Mouse (Mus musculus): Measurements from ENCODE around the gene Tmem167b. TPM values are rescaled to one million over a fixed set of nuclear protein-coding genes. Genes with fewer than 3 reads are reported as not detected.
A peak's percentile ranks its signal among the peaks of the same experiment; 100 is the strongest.

Gene Tmem167b
- total and polyA plus RNA-seq, 2 experiments from 2014 or later: 35.6 to 41.7 TPM

DNA sequence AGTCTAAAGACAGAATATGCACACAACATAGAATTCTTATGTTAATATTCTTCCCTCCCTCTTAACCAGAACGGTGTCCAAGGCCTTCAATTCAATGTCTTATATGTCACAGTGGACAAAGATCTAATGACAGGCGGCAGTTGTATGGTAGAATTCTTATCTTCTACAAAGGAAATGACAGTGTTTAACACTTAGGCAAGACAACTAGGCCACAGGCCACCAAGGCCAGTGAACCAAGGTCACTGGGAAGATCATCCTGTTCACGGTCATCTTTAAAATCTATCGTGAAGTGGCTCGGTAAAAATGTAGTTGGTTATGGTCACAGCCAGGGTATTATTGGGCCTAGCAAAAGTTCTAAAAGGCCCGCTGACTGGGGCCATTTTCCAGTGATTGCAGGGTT is 28.3 kb downstream of the Tmem167b start, which contains the start of gene 1700013F07Rik:
Gene 1700013F07Rik, plus strand, starts transcription at position 200 of the 400 bp plus-strand sequence.
- no peak for TF ChIP-seq CTCF (IDR thresholded peaks at IDR 0.05)
- WGBS: 89% methylated on average over 6 of the region's 6 CpGs
- Histone ChIP-seq H3K4me3 (ENCODE audit: low read depth, low read length) (no peak within 1 kb of the TSS), H3K36me3 (ENCODE audit: insufficient read depth, low read length) (no peaks in the 10 kb centered on the region), H3K4me2 (ENCODE audit: low read depth, low read length, poor library complexity, severe bottlenecking) (no peak within 1 kb of the TSS), H3K27ac (ENCODE audit: low read depth, low read length) (no peak within 1 kb of the TSS), H3K9me3 (ENCODE audit: low read length) (no peaks in the 10 kb centered on the region), H3K4me1 (ENCODE audit: insufficient read depth, low read length) (peaks cover 3% of the 10 kb centered on the region; the same call in 1 of the 2 replicates), H3K9ac (replicated peaks; ENCODE audit: low read length, poor library complexity, severe bottlenecking) (no peak within 1 kb of the TSS), H3K27me3 (ENCODE audit: insufficient read depth, low read length) (no peaks in the 10 kb centered on the region)
- DNase-seq (ENCODE audit: low spot score) (no peak), ATAC-seq (ENCODE audit: low FRiP score) (no peak)

DNA sequence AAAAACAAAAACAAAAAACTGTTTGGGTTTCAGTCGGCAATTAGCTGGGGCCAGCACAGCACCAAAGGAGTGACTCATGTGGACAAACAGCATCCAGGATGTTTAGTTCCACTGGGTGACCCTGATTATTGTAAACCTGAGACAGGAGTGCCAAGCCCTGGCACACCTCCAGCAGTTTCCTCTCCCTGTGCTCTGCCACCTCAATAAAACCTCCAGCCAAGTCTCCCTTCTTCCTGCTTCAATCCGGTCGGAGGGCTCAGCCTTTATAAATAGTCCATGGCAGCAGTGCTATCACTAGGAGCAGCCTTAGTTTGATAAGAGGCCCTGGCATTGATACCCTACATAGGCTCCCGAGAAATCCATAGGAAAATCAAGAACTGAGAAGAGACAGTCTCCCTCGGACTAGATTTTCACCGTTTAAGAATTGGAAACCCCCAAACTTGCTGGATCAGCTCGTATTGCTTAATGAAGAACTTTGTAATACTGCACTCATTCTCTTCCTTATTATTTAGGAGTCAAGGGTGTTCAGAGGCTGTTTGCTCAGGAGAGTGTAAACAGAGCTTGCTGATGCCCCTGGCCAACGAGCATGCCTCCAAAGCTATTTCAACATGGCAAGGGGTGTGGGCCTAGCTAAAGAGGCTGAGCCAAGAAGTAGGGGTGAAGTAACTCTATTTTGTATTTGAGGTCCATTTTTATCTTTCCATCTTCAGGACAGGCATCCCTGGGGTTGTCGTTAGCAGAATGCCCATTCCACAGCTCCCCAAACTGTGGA is 29.0 kb downstream of the Tmem167b start:
- Histone ChIP-seq H3K9ac (replicated peaks; ENCODE audit: low read length, poor library complexity, severe bottlenecking) (no peak overlapping the region), H3K9me3 (ENCODE audit: low read length) (no peaks in the 10 kb centered on the region), H3K4me1 (ENCODE audit: insufficient read depth, low read length) (peaks cover 3% of the 10 kb centered on the region; the same call in 1 of the 2 replicates), H3K27ac (ENCODE audit: low read depth, low read length) (no peak overlapping the region), H3K4me3 (ENCODE audit: low read depth, low read length) (no peak overlapping the region), H3K4me2 (ENCODE audit: low read depth, low read length, poor library complexity, severe bottlenecking) (no peak overlapping the region), H3K36me3 (ENCODE audit: insufficient read depth, low read length) (no peaks in the 10 kb centered on the region), H3K27me3 (ENCODE audit: insufficient read depth, low read length) (no peaks in the 10 kb centered on the region)
- DNase-seq (ENCODE audit: low spot score) (peak; percentile 14), ATAC-seq (ENCODE audit: low FRiP score) (no peak)
- 77% methylated on average over 9 of the region's 9 CpGs for WGBS
- no peak for TF ChIP-seq CTCF (IDR thresholded peaks at IDR 0.05)

DNA sequence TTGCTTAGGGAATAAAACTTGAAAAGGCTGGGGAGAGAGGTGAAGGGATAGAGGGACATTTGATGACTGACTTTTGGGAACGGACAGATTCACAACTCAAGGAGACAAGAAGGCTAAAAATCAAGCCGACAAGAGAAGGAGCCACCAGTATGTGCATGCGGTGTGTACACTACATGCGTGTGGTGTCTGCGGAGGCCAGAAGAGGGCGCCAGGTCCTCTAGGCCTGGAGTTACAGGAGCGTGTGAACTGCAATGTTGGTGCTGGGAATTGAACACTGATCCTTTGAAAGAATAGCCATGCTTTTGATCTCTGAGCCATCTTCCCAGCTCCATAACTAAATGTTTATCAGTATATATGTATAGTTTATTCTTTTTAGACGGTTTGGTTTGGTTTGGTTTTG is 33.8 kb downstream of the Tmem167b start:
- Histone ChIP-seq H3K9me3 (ENCODE audit: low read length) (no peaks in the 10 kb centered on the region), H3K27me3 (ENCODE audit: insufficient read depth, low read length) (no peaks in the 10 kb centered on the region), H3K4me1 (ENCODE audit: insufficient read depth, low read length) (no peaks in the 10 kb centered on the region), H3K36me3 (ENCODE audit: insufficient read depth, low read length) (no peaks in the 10 kb centered on the region), H3K9ac (replicated peaks; ENCODE audit: low read length, poor library complexity, severe bottlenecking) (no peak overlapping the region), H3K27ac (ENCODE audit: low read depth, low read length) (no peak overlapping the region), H3K4me3 (ENCODE audit: low read depth, low read length) (no peak overlapping the region), H3K4me2 (ENCODE audit: low read depth, low read length, poor library complexity, severe bottlenecking) (no peak overlapping the region)
- ATAC-seq (ENCODE audit: low FRiP score) (no peak), DNase-seq (ENCODE audit: low spot score) (no peak)
- WGBS: 94% methylated on average over 8 of the region's 8 CpGs
- TF ChIP-seq CTCF (IDR thresholded peaks at IDR 0.05): no peak

DNA sequence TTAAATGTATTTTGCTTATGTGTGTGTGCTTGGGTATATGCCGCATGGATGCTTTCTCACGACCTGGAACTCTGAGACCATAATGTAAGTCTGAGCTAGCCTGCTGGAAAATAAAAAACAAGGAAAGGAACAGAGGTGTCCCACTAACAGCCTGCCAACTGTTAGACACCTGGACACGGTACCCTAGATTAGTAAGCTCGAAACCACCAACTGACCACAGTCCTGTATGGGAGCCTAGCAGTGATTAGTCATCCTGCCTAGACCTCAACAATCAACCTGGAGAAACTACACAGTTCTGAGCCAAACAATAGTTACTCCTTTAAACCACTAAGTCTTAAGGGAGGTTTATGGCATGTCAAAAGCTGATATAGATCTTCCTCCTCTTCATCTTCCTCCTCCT is 38.9 kb downstream of the Tmem167b start:
- ATAC-seq (ENCODE audit: low FRiP score): no peak
- H3K9me3 ChIP-seq (ENCODE audit: low read length): no peaks in the 10 kb centered on the region
- WGBS: 93% methylated on average over 4 of the region's 4 CpGs
- H3K36me3 ChIP-seq (ENCODE audit: insufficient read depth, low read length): no peaks in the 10 kb centered on the region
- no peak overlapping the region for H3K4me2 ChIP-seq (ENCODE audit: low read depth, low read length, poor library complexity, severe bottlenecking)
- H3K9ac ChIP-seq (replicated peaks; ENCODE audit: low read length, poor library complexity, severe bottlenecking): no peak overlapping the region
- H3K27ac ChIP-seq (ENCODE audit: low read depth, low read length): no peak overlapping the region
- H3K27me3 ChIP-seq (ENCODE audit: insufficient read depth, low read length): no peaks in the 10 kb centered on the region
- no peak for TF ChIP-seq CTCF (IDR thresholded peaks at IDR 0.05)
- H3K4me1 ChIP-seq (ENCODE audit: insufficient read depth, low read length): no peaks in the 10 kb centered on the region
- no peak overlapping the region for H3K4me3 ChIP-seq (ENCODE audit: low read depth, low read length)
- no peak for DNase-seq (ENCODE audit: low spot score)

DNA sequence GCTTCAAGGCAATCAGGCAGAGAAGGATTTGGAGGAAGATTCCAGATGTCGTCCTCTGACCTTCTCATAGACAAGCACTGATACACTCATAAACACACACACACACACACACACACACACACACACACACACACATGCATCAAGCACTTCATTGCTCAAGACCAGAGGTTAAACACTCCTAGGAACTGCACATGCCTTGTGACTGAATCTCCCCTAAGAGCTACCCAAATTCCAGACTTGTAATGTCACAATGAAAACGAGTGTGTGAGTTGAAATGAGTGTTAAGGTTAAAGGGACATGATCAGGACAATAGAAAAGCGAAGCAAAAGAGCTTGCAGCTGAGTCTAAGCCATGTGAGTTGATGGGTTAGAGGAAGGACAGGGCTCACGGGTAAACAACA is 44.0 kb downstream of the Tmem167b start:
- no peak overlapping the region for H3K4me2 ChIP-seq (ENCODE audit: low read depth, low read length, poor library complexity, severe bottlenecking)
- no peak for ATAC-seq (ENCODE audit: low FRiP score)

DNA sequence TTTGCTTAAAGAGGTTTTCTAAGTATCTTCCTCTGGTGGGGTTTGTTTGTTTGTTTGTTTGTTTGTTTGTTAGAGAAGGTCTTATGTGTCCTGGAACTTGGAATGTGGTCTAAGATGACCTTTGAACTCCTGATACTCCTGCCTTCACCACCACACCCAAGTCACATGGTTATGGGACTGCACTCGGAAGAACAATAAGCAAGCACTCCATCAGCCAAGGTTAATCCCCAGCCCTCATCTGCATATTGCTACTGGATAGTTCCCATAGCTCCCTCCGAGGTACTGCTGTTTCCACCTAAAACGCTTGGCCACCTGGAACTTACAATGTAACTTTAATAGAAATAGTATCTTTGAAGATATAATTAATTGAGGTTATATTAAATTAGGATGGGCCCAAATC is 48.8 kb downstream of the Tmem167b start:
- Histone ChIP-seq H3K27me3 (ENCODE audit: insufficient read depth, low read length) (no peaks in the 10 kb centered on the region), H3K36me3 (ENCODE audit: insufficient read depth, low read length) (no peaks in the 10 kb centered on the region), H3K4me2 (ENCODE audit: low read depth, low read length, poor library complexity, severe bottlenecking) (no peak overlapping the region), H3K9me3 (ENCODE audit: low read length) (no peaks in the 10 kb centered on the region), H3K4me3 (ENCODE audit: low read depth, low read length) (no peak overlapping the region), H3K27ac (ENCODE audit: low read depth, low read length) (no peak overlapping the region), H3K9ac (replicated peaks; ENCODE audit: low read length, poor library complexity, severe bottlenecking) (no peak overlapping the region), H3K4me1 (ENCODE audit: insufficient read depth, low read length) (no peaks in the 10 kb centered on the region)
- no peak for ATAC-seq (ENCODE audit: low FRiP score)
- DNase-seq (ENCODE audit: low spot score): no peak
- 58% methylated on average over 3 of the region's 3 CpGs for WGBS
- TF ChIP-seq CTCF (IDR thresholded peaks at IDR 0.05): no peak

More for the DNA sequence above, 44.0 kb downstream of the Tmem167b start:
- Histone ChIP-seq H3K4me1 (ENCODE audit: insufficient read depth, low read length) (no peaks in the 10 kb centered on the region), H3K27me3 (ENCODE audit: insufficient read depth, low read length) (no peaks in the 10 kb centered on the region), H3K4me3 (ENCODE audit: low read depth, low read length) (no peak overlapping the region), H3K9me3 (ENCODE audit: low read length) (no peaks in the 10 kb centered on the region), H3K36me3 (ENCODE audit: insufficient read depth, low read length) (no peaks in the 10 kb centered on the region), H3K27ac (ENCODE audit: low read depth, low read length) (no peak overlapping the region), H3K9ac (replicated peaks; ENCODE audit: low read length, poor library complexity, severe bottlenecking) (no peak overlapping the region)
- no peak for DNase-seq (ENCODE audit: low spot score)
- no peak for TF ChIP-seq CTCF (IDR thresholded peaks at IDR 0.05)
- WGBS: 53% methylated on average over 4 of the region's 4 CpGs

Measured in midbrain, postnatal 0 days (tissue).